Mouse (Mus musculus): Measurements from ENCODE around the gene Wnk2. TPM values are rescaled to one million over a fixed set of nuclear protein-coding genes. Genes with fewer than 3 reads are reported as not detected.

The Wnk2 gene
- polyA plus RNA-seq, 1 experiment: 65.4 TPM

GRCm38 (mm10) chr13:49025521-49025920 lies 122.3 kb downstream of the Wnk2 start:
- no peak overlapping the region for H3K4me3 ChIP-seq (ENCODE audit: insufficient read depth, low read length)
- no peaks in the 10 kb centered on the region for H3K4me1 ChIP-seq (ENCODE audit: control insufficient read depth, insufficient read depth, low read length)
- TF ChIP-seq CTCF (IDR thresholded peaks at IDR 0.05; ENCODE audit: extremely low read depth, insufficient read depth, low read length) (no peak), POLR2A (IDR thresholded peaks at IDR 0.05; ENCODE audit: extremely low read depth, insufficient read depth, low read length) (no peak)
- H3K27ac ChIP-seq (ENCODE audit: insufficient read depth, low read length): no peak overlapping the region

- Histone ChIP-seq H3K27ac (ENCODE audit: insufficient read depth, low read length) (no peak overlapping the region), H3K4me1 (ENCODE audit: control insufficient read depth, insufficient read depth, low read length) (no peaks in the 10 kb centered on the region), H3K4me3 (ENCODE audit: insufficient read depth, low read length) (no peak overlapping the region)
- no peak for TF ChIP-seq POLR2A (IDR thresholded peaks at IDR 0.05; ENCODE audit: extremely low read depth, insufficient read depth, low read length)
Observed at GRCm38 (mm10) chr13:49024763-49025162, 123.1 kb downstream of the Wnk2 start.

- Histone ChIP-seq H3K27ac (ENCODE audit: insufficient read depth, low read length) (no peak overlapping the region), H3K4me3 (ENCODE audit: insufficient read depth, low read length) (no peak overlapping the region), H3K4me1 (ENCODE audit: control insufficient read depth, insufficient read depth, low read length) (no peaks in the 10 kb centered on the region)
- TF ChIP-seq CTCF (IDR thresholded peaks at IDR 0.05; ENCODE audit: extremely low read depth, insufficient read depth, low read length) (0 out of 2 replicates have a peak, but pooled peaks have one; percentile 21), POLR2A (IDR thresholded peaks at IDR 0.05; ENCODE audit: extremely low read depth, insufficient read depth, low read length) (no peak)
Observed at GRCm38 (mm10) chr13:49021693-49022092, 126.1 kb downstream of the Wnk2 start.

- TF ChIP-seq POLR2A (IDR thresholded peaks at IDR 0.05; ENCODE audit: extremely low read depth, insufficient read depth, low read length) (no peak), CTCF (IDR thresholded peaks at IDR 0.05; ENCODE audit: extremely low read depth, insufficient read depth, low read length) (no peak)
- Histone ChIP-seq H3K4me3 (ENCODE audit: insufficient read depth, low read length) (no peak overlapping the region), H3K27ac (ENCODE audit: insufficient read depth, low read length) (no peak overlapping the region), H3K4me1 (ENCODE audit: control insufficient read depth, insufficient read depth, low read length) (peaks cover 6% of the 10 kb centered on the region)
Observed at GRCm38 (mm10) chr13:49020152-49020551, 127.7 kb downstream of the Wnk2 start.

GRCm38 (mm10) chr13:49017375-49017774 lies 130.4 kb downstream of the Wnk2 start:
- Histone ChIP-seq H3K4me1 (ENCODE audit: control insufficient read depth, insufficient read depth, low read length) (peaks cover 6% of the 10 kb centered on the region), H3K4me3 (ENCODE audit: insufficient read depth, low read length) (no peak overlapping the region), H3K27ac (ENCODE audit: insufficient read depth, low read length) (no peak overlapping the region)
- TF ChIP-seq CTCF (IDR thresholded peaks at IDR 0.05; ENCODE audit: extremely low read depth, insufficient read depth, low read length) (no peak), POLR2A (IDR thresholded peaks at IDR 0.05; ENCODE audit: extremely low read depth, insufficient read depth, low read length) (no peak)

GRCm38 (mm10) chr13:49016311-49016761 lies 131.5 kb downstream of the Wnk2 start:
- peaks cover 6% of the 10 kb centered on the region for H3K4me1 ChIP-seq (ENCODE audit: control insufficient read depth, insufficient read depth, low read length)
- H3K4me3 ChIP-seq (ENCODE audit: insufficient read depth, low read length): peak overlapping the region; percentile 9; the same call in 1 of the 2 replicates
- H3K27ac ChIP-seq (ENCODE audit: insufficient read depth, low read length): peak overlapping the region; percentile 22
- TF ChIP-seq POLR2A (IDR thresholded peaks at IDR 0.05; ENCODE audit: extremely low read depth, insufficient read depth, low read length) (no peak), CTCF (IDR thresholded peaks at IDR 0.05; ENCODE audit: extremely low read depth, insufficient read depth, low read length) (no peak)

- Histone ChIP-seq H3K4me3 (ENCODE audit: insufficient read depth, low read length) (peak overlapping the region; percentile 9; the same call in 1 of the 2 replicates), H3K4me1 (ENCODE audit: control insufficient read depth, insufficient read depth, low read length) (peaks cover 6% of the 10 kb centered on the region), H3K27ac (ENCODE audit: insufficient read depth, low read length) (peak overlapping the region; percentile 22)
- TF ChIP-seq POLR2A (IDR thresholded peaks at IDR 0.05; ENCODE audit: extremely low read depth, insufficient read depth, low read length) (no peak), CTCF (IDR thresholded peaks at IDR 0.05; ENCODE audit: extremely low read depth, insufficient read depth, low read length) (no peak)
Observed at GRCm38 (mm10) chr13:49015366-49016306, 132.2 kb downstream of the Wnk2 start.

GRCm38 (mm10) chr13:49013206-49013794 lies 134.5 kb downstream of the Wnk2 start:
- Histone ChIP-seq H3K4me3 (ENCODE audit: insufficient read depth, low read length) (no peak overlapping the region), H3K4me1 (ENCODE audit: control insufficient read depth, insufficient read depth, low read length) (peaks cover 6% of the 10 kb centered on the region), H3K27ac (ENCODE audit: insufficient read depth, low read length) (no peak overlapping the region)
- no peak for TF ChIP-seq POLR2A (IDR thresholded peaks at IDR 0.05; ENCODE audit: extremely low read depth, insufficient read depth, low read length)
- TF ChIP-seq CTCF (IDR thresholded peaks at IDR 0.05; ENCODE audit: extremely low read depth, insufficient read depth, low read length): no peak

GRCm38 (mm10) chr13:49001691-49002090 lies 146.1 kb downstream of the Wnk2 start:
- peaks cover 3% of the 10 kb centered on the region; the same call in 1 of the 2 replicates for H3K4me1 ChIP-seq (ENCODE audit: control insufficient read depth, insufficient read depth, low read length)
- no peak overlapping the region for H3K27ac ChIP-seq (ENCODE audit: insufficient read depth, low read length)
- no peak for TF ChIP-seq POLR2A (IDR thresholded peaks at IDR 0.05; ENCODE audit: extremely low read depth, insufficient read depth, low read length)
- TF ChIP-seq CTCF (IDR thresholded peaks at IDR 0.05; ENCODE audit: extremely low read depth, insufficient read depth, low read length): no peak
- H3K4me3 ChIP-seq (ENCODE audit: insufficient read depth, low read length): no peak overlapping the region

Data from cortical plate, adult 2 months (tissue).